Mouse (Mus musculus): ENCODE results near the gene Bnip2. TPM values are rescaled to one million over a fixed set of nuclear protein-coding genes. Genes with fewer than 3 reads are reported as not detected.
A peak's percentile ranks its signal among the peaks of the same experiment; 100 is the strongest.

The Bnip2 gene
- total and polyA plus RNA-seq, 2 experiments from 2014 or later: 33.2 to 44.3 TPM

DNA sequence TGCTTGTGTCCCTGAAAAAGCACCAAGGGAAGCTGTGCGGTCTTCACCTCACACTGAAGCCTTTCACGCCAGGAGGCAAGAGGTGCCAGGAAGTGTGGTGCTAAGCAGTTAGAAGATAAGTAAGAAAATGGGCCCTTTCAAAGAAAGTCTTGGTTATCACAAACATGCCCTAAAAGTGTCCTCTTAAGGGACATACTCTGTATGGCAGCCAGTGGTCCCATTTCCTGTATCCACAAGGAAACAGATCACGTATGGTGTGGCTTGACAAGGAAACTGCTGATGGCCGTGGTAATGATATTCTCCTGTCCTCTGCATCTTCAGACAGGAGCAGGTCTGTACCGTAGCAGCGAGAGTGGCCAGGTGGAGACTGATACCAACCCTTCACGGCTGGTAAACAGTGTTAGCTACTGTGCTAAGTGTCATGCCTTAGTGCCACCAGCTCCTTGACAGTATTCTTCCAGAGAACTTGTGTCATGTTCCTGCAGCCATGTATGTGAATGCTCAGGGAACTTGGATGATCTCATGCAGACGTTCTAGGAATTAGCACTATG lies 20.6 kb downstream of the Bnip2 start:
- DNase-seq (ENCODE audit: low spot score): no peak
- WGBS: 89% methylated on average over 8 of the region's 8 CpGs
- Histone ChIP-seq H3K9me3 (ENCODE audit: low read length) (no peaks in the 10 kb centered on the region), H3K27me3 (ENCODE audit: insufficient read depth, low read length) (no peaks in the 10 kb centered on the region), H3K36me3 (ENCODE audit: insufficient read depth, low read length) (peaks cover 26% of the 10 kb centered on the region), H3K27ac (no peak overlapping the region), H3K4me1 (ENCODE audit: insufficient read depth, low read length) (peaks cover 9% of the 10 kb centered on the region; the same call in 1 of the 2 replicates), H3K4me2 (ENCODE audit: low read depth, low read length) (no peak overlapping the region), H3K4me3 (ENCODE audit: low read length) (no peak overlapping the region), H3K9ac (replicated peaks; ENCODE audit: low read length) (no peak overlapping the region)
- no peak for ATAC-seq
- no peak for TF ChIP-seq CTCF (IDR thresholded peaks at IDR 0.05; ENCODE audit: low read depth)

DNA sequence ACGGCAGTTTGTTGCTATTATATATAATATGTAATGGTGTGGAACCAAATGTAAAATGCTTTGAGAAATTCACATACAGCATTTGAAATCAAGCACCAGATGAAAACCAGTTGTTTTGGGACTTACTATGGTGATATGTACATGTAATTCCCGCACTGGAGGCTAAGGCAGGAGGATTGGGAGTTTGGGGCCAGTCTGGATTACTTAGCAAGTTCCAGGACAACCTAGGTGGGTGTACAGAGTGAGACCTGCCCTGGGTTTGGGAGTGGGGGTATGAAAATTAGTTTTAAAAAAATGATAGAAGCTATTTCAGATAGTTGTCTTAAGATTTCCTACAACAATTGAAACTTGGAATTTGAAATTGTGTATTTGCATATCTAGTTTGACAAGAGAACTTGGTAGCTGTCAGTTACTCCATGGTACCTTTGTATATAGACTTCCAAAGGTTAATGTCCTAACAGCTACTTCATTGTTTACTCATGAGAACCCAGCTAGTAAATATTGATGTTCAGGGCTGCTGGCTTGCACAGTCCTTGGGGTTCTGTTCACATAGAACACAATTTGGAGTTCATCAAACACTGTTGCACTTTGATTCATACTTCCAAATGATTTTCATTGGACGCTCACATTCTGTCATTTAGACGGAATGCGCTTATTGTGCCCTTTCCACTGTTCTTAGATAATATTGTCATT lies 21.7 kb downstream of the Bnip2 start:
- Histone ChIP-seq H3K9ac (replicated peaks; ENCODE audit: low read length) (no peak overlapping the region), H3K27ac (no peak overlapping the region), H3K36me3 (ENCODE audit: insufficient read depth, low read length) (peaks cover 23% of the 10 kb centered on the region), H3K4me2 (ENCODE audit: low read depth, low read length) (no peak overlapping the region), H3K27me3 (ENCODE audit: insufficient read depth, low read length) (no peaks in the 10 kb centered on the region), H3K4me1 (ENCODE audit: insufficient read depth, low read length) (peaks cover 9% of the 10 kb centered on the region; the same call in 1 of the 2 replicates), H3K4me3 (ENCODE audit: low read length) (no peak overlapping the region), H3K9me3 (ENCODE audit: low read length) (no peaks in the 10 kb centered on the region)
- DNase-seq (ENCODE audit: low spot score): no peak
- TF ChIP-seq CTCF (IDR thresholded peaks at IDR 0.05; ENCODE audit: low read depth): no peak
- ATAC-seq: no peak
- 94% methylated on average over 5 of the region's 5 CpGs for WGBS

DNA sequence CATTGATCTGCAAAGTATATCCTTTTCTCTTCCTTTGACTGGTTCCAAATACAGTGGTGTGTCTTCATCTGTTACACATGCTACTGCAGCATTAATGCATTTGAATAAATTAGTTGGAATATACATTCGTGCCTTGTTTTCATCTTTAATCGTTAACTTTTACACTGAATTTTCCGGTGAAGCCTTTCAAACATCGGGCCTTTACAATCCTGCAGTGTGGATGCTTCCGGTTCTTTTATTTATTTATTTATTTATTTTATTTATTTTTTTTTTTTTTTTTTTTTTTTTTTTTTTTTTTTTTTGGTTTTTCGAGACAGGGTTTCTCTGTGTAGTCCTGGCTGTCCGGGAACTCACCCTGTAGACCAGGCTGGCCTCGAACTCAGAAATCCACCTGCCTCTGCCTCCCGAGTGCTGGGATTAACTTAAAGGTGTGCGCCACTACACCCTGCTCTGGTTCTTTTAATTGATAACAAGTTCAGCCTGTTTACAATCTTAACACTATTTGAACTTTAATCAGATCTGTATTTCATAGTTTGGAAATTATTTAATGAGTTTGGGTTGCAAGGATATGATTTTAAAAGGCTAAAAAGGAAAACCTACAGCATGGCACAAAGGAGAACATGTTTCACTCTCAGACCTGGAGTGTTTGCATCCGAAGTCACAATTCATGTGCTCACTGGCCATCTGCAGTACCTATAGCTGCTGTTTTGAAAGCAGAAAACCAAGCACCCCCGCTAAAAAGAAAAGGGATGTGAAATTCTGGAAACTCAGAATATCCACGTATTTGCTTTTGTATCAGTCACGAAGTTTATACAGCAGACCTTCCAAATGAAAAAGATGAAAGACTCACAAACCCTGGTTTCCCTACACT lies 22.5 kb downstream of the Bnip2 start:
- H3K9ac ChIP-seq (replicated peaks; ENCODE audit: low read length): peak overlapping the region; percentile 78; the same call in 1 of the 2 replicates
- ATAC-seq: 0 out of 2 replicates have a peak, but pooled peaks have one; percentile 13
- peaks cover 23% of the 10 kb centered on the region for H3K36me3 ChIP-seq (ENCODE audit: insufficient read depth, low read length)
- DNase-seq (ENCODE audit: low spot score): no peak
- peak overlapping the region; percentile 74 for H3K4me2 ChIP-seq (ENCODE audit: low read depth, low read length)
- peaks cover 9% of the 10 kb centered on the region; the same call in 1 of the 2 replicates for H3K4me1 ChIP-seq (ENCODE audit: insufficient read depth, low read length)
- H3K4me3 ChIP-seq (ENCODE audit: low read length): peak overlapping the region; percentile 73
- H3K27ac ChIP-seq: peak overlapping the region; percentile 92
- 63% methylated on average over 14 of the region's 14 CpGs for WGBS
- H3K9me3 ChIP-seq (ENCODE audit: low read length): no peaks in the 10 kb centered on the region
- TF ChIP-seq CTCF (IDR thresholded peaks at IDR 0.05; ENCODE audit: low read depth): no peak
- H3K27me3 ChIP-seq (ENCODE audit: insufficient read depth, low read length): no peaks in the 10 kb centered on the region

DNA sequence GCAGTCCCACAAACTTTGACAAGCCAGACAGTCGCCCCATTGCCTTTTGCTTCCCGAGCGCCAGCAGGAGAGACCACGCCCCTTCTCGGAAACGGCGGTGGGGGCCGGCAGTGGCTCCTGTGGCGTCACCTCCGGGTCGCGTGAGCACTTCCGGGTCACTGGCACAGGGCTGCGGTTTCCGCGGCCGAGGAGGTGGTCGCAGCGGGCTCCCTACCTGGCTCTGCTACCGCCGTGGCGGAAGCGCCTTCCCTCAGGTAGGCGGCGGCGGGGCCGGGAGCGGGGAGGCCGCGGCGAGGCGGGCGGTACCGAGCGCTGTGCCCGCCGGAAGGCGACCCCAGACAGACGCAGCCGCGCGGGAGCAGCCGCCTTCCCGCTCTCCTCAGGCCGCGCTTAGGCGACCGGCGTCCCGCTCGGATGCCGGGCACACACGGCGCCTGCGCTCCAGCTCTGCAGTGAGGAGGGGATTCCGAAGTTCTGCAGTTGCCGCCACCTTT lies 23.2 kb downstream of the Bnip2 start, which contains the start of gene Gtf2a2:
Gene Gtf2a2 (plus strand): TSS at position 143 of the 494 bp plus-strand sequence.
- Histone ChIP-seq H3K27ac (peak within 1 kb of the TSS; percentile 92), H3K27me3 (ENCODE audit: insufficient read depth, low read length) (no peaks in the 10 kb centered on the region), H3K4me3 (ENCODE audit: low read length) (peak within 1 kb of the TSS; percentile 73), H3K4me1 (ENCODE audit: insufficient read depth, low read length) (peaks cover 9% of the 10 kb centered on the region; the same call in 1 of the 2 replicates), H3K9me3 (ENCODE audit: low read length) (no peaks in the 10 kb centered on the region), H3K4me2 (ENCODE audit: low read depth, low read length) (peak within 1 kb of the TSS; percentile 74), H3K9ac (replicated peaks; ENCODE audit: low read length) (peak within 1 kb of the TSS; percentile 78), H3K36me3 (ENCODE audit: insufficient read depth, low read length) (peaks cover 22% of the 10 kb centered on the region)
- peak; percentile 96 for DNase-seq (ENCODE audit: low spot score)
- TF ChIP-seq CTCF (IDR thresholded peaks at IDR 0.05; ENCODE audit: low read depth): no peak
- ATAC-seq: peak; percentile 98
- WGBS: 2% methylated on average over 42 of the region's 57 CpGs

DNA sequence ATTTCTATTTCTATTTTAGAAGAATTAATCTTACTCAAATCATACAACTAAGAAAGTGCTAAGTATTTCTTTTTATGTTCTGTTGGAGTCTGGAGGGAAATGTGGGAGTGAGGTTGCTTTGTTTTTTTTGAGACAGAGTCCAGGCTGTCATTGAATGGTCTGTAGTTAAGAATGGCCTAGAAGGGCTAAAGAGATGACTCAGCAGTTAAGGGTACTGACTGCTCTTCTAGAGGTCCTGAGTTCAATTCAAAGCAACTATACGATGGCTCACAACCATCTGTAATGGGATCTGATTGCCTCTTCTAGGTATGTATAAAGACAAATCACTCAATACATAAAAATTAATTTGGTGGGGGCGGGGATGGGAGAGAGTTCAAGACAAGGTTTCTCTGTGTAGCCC lies 26.4 kb downstream of the Bnip2 start:
- H3K9me3 ChIP-seq (ENCODE audit: low read length): no peaks in the 10 kb centered on the region
- no peaks in the 10 kb centered on the region for H3K27me3 ChIP-seq (ENCODE audit: insufficient read depth, low read length)
- DNase-seq (ENCODE audit: low spot score): no peak
- H3K4me3 ChIP-seq (ENCODE audit: low read length): no peak overlapping the region
- TF ChIP-seq CTCF (IDR thresholded peaks at IDR 0.05; ENCODE audit: low read depth): no peak
- H3K4me1 ChIP-seq (ENCODE audit: insufficient read depth, low read length): peaks cover 9% of the 10 kb centered on the region; the same call in 1 of the 2 replicates
- 95% methylated on average over 2 of the region's 2 CpGs for WGBS
- H3K27ac ChIP-seq: no peak overlapping the region
- H3K36me3 ChIP-seq (ENCODE audit: insufficient read depth, low read length): peaks cover 3% of the 10 kb centered on the region
- H3K4me2 ChIP-seq (ENCODE audit: low read depth, low read length): no peak overlapping the region
- no peak for ATAC-seq
- no peak overlapping the region for H3K9ac ChIP-seq (replicated peaks; ENCODE audit: low read length)

DNA sequence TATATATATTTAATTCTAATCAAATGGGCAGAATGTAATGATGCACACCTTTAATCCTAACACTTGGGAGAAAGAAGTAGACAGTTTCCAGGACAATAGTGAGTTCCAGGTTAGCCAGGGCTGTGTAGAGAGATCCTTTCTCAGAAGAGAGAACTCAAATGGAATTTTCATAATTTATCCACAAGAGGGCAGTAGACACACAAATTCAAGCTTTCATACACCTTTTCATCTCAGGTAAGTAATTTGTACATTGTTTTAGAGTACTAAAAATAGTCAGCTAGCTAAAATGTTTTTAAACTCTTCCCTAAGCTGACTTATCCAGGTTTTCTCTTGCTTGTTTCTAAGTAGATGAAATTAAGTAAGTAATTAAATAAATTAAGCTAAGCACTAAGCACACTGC lies 29.6 kb downstream of the Bnip2 start:
- peak; percentile 64 for TF ChIP-seq CTCF (IDR thresholded peaks at IDR 0.05; ENCODE audit: low read depth)
- Histone ChIP-seq H3K36me3 (ENCODE audit: insufficient read depth, low read length) (peaks cover 3% of the 10 kb centered on the region), H3K9ac (replicated peaks; ENCODE audit: low read length) (no peak overlapping the region), H3K27me3 (ENCODE audit: insufficient read depth, low read length) (no peaks in the 10 kb centered on the region), H3K27ac (no peak overlapping the region), H3K4me1 (ENCODE audit: insufficient read depth, low read length) (0 out of 2 replicates have a peak, but pooled peaks cover under 1% of the 10 kb centered on the region), H3K9me3 (ENCODE audit: low read length) (no peaks in the 10 kb centered on the region), H3K4me3 (ENCODE audit: low read length) (no peak overlapping the region), H3K4me2 (ENCODE audit: low read depth, low read length) (no peak overlapping the region)
- ATAC-seq: no peak
- peak; percentile 52 for DNase-seq (ENCODE audit: low spot score)

Data from hindbrain, postnatal 0 days (tissue).